Mouse (Mus musculus): ENCODE results near the gene Ank2. TPM values are rescaled to one million over a fixed set of nuclear protein-coding genes. Genes with fewer than 3 reads are reported as not detected.

Gene Ank2
- polyA plus RNA-seq, 1 experiment from 2014 or later, result 204 TPM

- no peak for ATAC-seq (ENCODE audit: low FRiP score)
- WGBS, result 63% methylated on average over 8 of the region's 8 CpGs
- Histone ChIP-seq H3K9me3 (ENCODE audit: control insufficient read depth, low read length) (no peaks in the 10 kb centered on the region), H3K4me3 (replicated peaks; ENCODE audit: low read length) (no peak overlapping the region), H3K36me3 (replicated peaks; ENCODE audit: control insufficient read depth, insufficient read depth) (no peaks in the 10 kb centered on the region), H3K4me1 (replicated peaks; ENCODE audit: control insufficient read depth, insufficient read depth, low read length) (peaks cover 12% of the 10 kb centered on the region; the same call in 1 of the 2 replicates), H3K4me2 (replicated peaks) (no peak overlapping the region), H3K9ac (0 out of 2 replicates have a peak overlapping the region, but pooled peaks have one; percentile 22), H3K27me3 (ENCODE audit: control insufficient read depth, insufficient read depth, low read length) (no peaks in the 10 kb centered on the region), H3K27ac (no peak overlapping the region)
- DNase-seq (ENCODE audit: low spot score), result no peak
Measured at GRCm38 (mm10) chr3:127361846-127362245, 137.3 kb downstream of the Ank2 start.

- Histone ChIP-seq H3K4me2 (replicated peaks) (no peak overlapping the region), H3K27ac (no peak overlapping the region), H3K4me1 (replicated peaks; ENCODE audit: control insufficient read depth, insufficient read depth, low read length) (peaks cover 12% of the 10 kb centered on the region; the same call in 1 of the 2 replicates), H3K4me3 (replicated peaks; ENCODE audit: low read length) (no peak overlapping the region), H3K36me3 (replicated peaks; ENCODE audit: control insufficient read depth, insufficient read depth) (no peaks in the 10 kb centered on the region), H3K27me3 (ENCODE audit: control insufficient read depth, insufficient read depth, low read length) (no peaks in the 10 kb centered on the region), H3K9ac (no peak overlapping the region), H3K9me3 (ENCODE audit: control insufficient read depth, low read length) (no peaks in the 10 kb centered on the region)
- no peak for ATAC-seq (ENCODE audit: low FRiP score)
- DNase-seq (ENCODE audit: low spot score), result no peak
- 32% methylated on average over 5 of the region's 5 CpGs for WGBS
Measured at GRCm38 (mm10) chr3:127361384-127361783, 137.8 kb downstream of the Ank2 start.

GRCm38 (mm10) chr3:127355252-127355651 lies 143.9 kb downstream of the Ank2 start:
- 53% methylated on average over 5 of the region's 5 CpGs for WGBS
- no peak for DNase-seq (ENCODE audit: low spot score)
- Histone ChIP-seq H3K36me3 (replicated peaks; ENCODE audit: control insufficient read depth, insufficient read depth) (no peaks in the 10 kb centered on the region), H3K27ac (0 out of 2 replicates have a peak overlapping the region, but pooled peaks have one; percentile 21), H3K4me1 (replicated peaks; ENCODE audit: control insufficient read depth, insufficient read depth, low read length) (no peaks in the 10 kb centered on the region), H3K9me3 (ENCODE audit: control insufficient read depth, low read length) (no peaks in the 10 kb centered on the region), H3K9ac (no peak overlapping the region), H3K27me3 (ENCODE audit: control insufficient read depth, insufficient read depth, low read length) (no peaks in the 10 kb centered on the region), H3K4me2 (replicated peaks) (no peak overlapping the region), H3K4me3 (replicated peaks; ENCODE audit: low read length) (no peak overlapping the region)
- no peak for ATAC-seq (ENCODE audit: low FRiP score)

GRCm38 (mm10) chr3:127350602-127351362 lies 148.4 kb downstream of the Ank2 start:
- ATAC-seq (ENCODE audit: low FRiP score), result no peak

GRCm38 (mm10) chr3:127348926-127349325 lies 150.2 kb downstream of the Ank2 start:
- WGBS, result 77% methylated on average over 7 of the region's 7 CpGs
- no peaks in the 10 kb centered on the region for H3K27me3 ChIP-seq (ENCODE audit: control insufficient read depth, insufficient read depth, low read length)
- peaks cover 3% of the 10 kb centered on the region; the same call in 1 of the 2 replicates for H3K9me3 ChIP-seq (ENCODE audit: control insufficient read depth, low read length)
- no peak overlapping the region for H3K4me3 ChIP-seq (replicated peaks; ENCODE audit: low read length)
- ATAC-seq (ENCODE audit: low FRiP score) (no peak), DNase-seq (ENCODE audit: low spot score) (no peak)
- H3K4me2 ChIP-seq (replicated peaks), result no peak overlapping the region
- H3K27ac ChIP-seq, result no peak overlapping the region
- no peaks in the 10 kb centered on the region for H3K36me3 ChIP-seq (replicated peaks; ENCODE audit: control insufficient read depth, insufficient read depth)
- no peaks in the 10 kb centered on the region for H3K4me1 ChIP-seq (replicated peaks; ENCODE audit: control insufficient read depth, insufficient read depth, low read length)
- no peak overlapping the region for H3K9ac ChIP-seq

More at GRCm38 (mm10) chr3:127350602-127351362, 148.4 kb downstream of the Ank2 start:
- WGBS, result 84% methylated on average over 9 of the region's 9 CpGs
- no peak for DNase-seq (ENCODE audit: low spot score)
- H3K27me3 ChIP-seq (ENCODE audit: control insufficient read depth, insufficient read depth, low read length), result no peaks in the 10 kb centered on the region
- no peak overlapping the region for H3K27ac ChIP-seq
- no peak overlapping the region for H3K4me2 ChIP-seq (replicated peaks)
- H3K9ac ChIP-seq, result no peak overlapping the region
- no peaks in the 10 kb centered on the region for H3K36me3 ChIP-seq (replicated peaks; ENCODE audit: control insufficient read depth, insufficient read depth)
- no peaks in the 10 kb centered on the region for H3K4me1 ChIP-seq (replicated peaks; ENCODE audit: control insufficient read depth, insufficient read depth, low read length)
- no peak overlapping the region for H3K4me3 ChIP-seq (replicated peaks; ENCODE audit: low read length)
- H3K9me3 ChIP-seq (ENCODE audit: control insufficient read depth, low read length), result peaks cover 3% of the 10 kb centered on the region; the same call in 1 of the 2 replicates

GRCm38 (mm10) chr3:127345860-127346459 lies 153.2 kb downstream of the Ank2 start:
- no peaks in the 10 kb centered on the region for H3K27me3 ChIP-seq (ENCODE audit: control insufficient read depth, insufficient read depth, low read length)
- H3K4me3 ChIP-seq (replicated peaks; ENCODE audit: low read length), result no peak overlapping the region
- H3K36me3 ChIP-seq (replicated peaks; ENCODE audit: control insufficient read depth, insufficient read depth), result no peaks in the 10 kb centered on the region
- no peak overlapping the region for H3K9ac ChIP-seq
- 59% methylated on average over 8 of the region's 8 CpGs for WGBS
- H3K27ac ChIP-seq, result no peak overlapping the region
- no peak overlapping the region for H3K4me2 ChIP-seq (replicated peaks)
- H3K4me1 ChIP-seq (replicated peaks; ENCODE audit: control insufficient read depth, insufficient read depth, low read length), result no peaks in the 10 kb centered on the region
- ATAC-seq (ENCODE audit: low FRiP score) (no peak), DNase-seq (ENCODE audit: low spot score) (no peak)
- peaks cover 3% of the 10 kb centered on the region; the same call in 1 of the 2 replicates for H3K9me3 ChIP-seq (ENCODE audit: control insufficient read depth, low read length)

GRCm38 (mm10) chr3:127341300-127341699 lies 157.8 kb downstream of the Ank2 start:
- Histone ChIP-seq H3K4me3 (replicated peaks; ENCODE audit: low read length) (no peak overlapping the region), H3K9me3 (ENCODE audit: control insufficient read depth, low read length) (no peaks in the 10 kb centered on the region), H3K27ac (no peak overlapping the region), H3K4me1 (replicated peaks; ENCODE audit: control insufficient read depth, insufficient read depth, low read length) (no peaks in the 10 kb centered on the region), H3K27me3 (ENCODE audit: control insufficient read depth, insufficient read depth, low read length) (no peaks in the 10 kb centered on the region), H3K9ac (no peak overlapping the region), H3K36me3 (replicated peaks; ENCODE audit: control insufficient read depth, insufficient read depth) (no peaks in the 10 kb centered on the region), H3K4me2 (replicated peaks) (no peak overlapping the region)
- ATAC-seq (ENCODE audit: low FRiP score) (no peak), DNase-seq (ENCODE audit: low spot score) (no peak)
- WGBS, result 86% methylated on average over 2 of the region's 2 CpGs

GRCm38 (mm10) chr3:127334876-127335275 lies 164.3 kb downstream of the Ank2 start:
- H3K4me3 ChIP-seq (replicated peaks; ENCODE audit: low read length), result no peak overlapping the region
- H3K4me2 ChIP-seq (replicated peaks), result no peak overlapping the region
- H3K9ac ChIP-seq, result no peak overlapping the region
- no peaks in the 10 kb centered on the region for H3K9me3 ChIP-seq (ENCODE audit: control insufficient read depth, low read length)
- WGBS, result 86% methylated on average over 6 of the region's 6 CpGs
- H3K27me3 ChIP-seq (ENCODE audit: control insufficient read depth, insufficient read depth, low read length), result no peaks in the 10 kb centered on the region
- no peaks in the 10 kb centered on the region for H3K36me3 ChIP-seq (replicated peaks; ENCODE audit: control insufficient read depth, insufficient read depth)
- no peaks in the 10 kb centered on the region for H3K4me1 ChIP-seq (replicated peaks; ENCODE audit: control insufficient read depth, insufficient read depth, low read length)
- no peak for DNase-seq (ENCODE audit: low spot score)
- ATAC-seq (ENCODE audit: low FRiP score), result no peak
- H3K27ac ChIP-seq, result no peak overlapping the region

GRCm38 (mm10) chr3:127331562-127331961 lies 167.6 kb downstream of the Ank2 start:
- no peak overlapping the region for H3K4me2 ChIP-seq (replicated peaks)
- H3K4me3 ChIP-seq (replicated peaks; ENCODE audit: low read length), result no peak overlapping the region
- DNase-seq (ENCODE audit: low spot score) (no peak), ATAC-seq (ENCODE audit: low FRiP score) (no peak)
- H3K27me3 ChIP-seq (ENCODE audit: control insufficient read depth, insufficient read depth, low read length), result no peaks in the 10 kb centered on the region
- 98% methylated on average over 6 of the region's 6 CpGs for WGBS
- H3K4me1 ChIP-seq (replicated peaks; ENCODE audit: control insufficient read depth, insufficient read depth, low read length), result no peaks in the 10 kb centered on the region
- H3K36me3 ChIP-seq (replicated peaks; ENCODE audit: control insufficient read depth, insufficient read depth), result no peaks in the 10 kb centered on the region
- H3K9ac ChIP-seq, result no peak overlapping the region
- H3K9me3 ChIP-seq (ENCODE audit: control insufficient read depth, low read length), result no peaks in the 10 kb centered on the region
- no peak overlapping the region for H3K27ac ChIP-seq
